Mouse (Mus musculus) brain, embryonic 14.5 days (tissue): ENCODE measurements around the gene Bclaf1.
A peak's percentile ranks its signal among the peaks of the same experiment; 100 is the strongest.

Source experiments
- CTCF ChIP-seq: fragments of 200-500 bp; IDR thresholded peaks from 2 replicates; pipeline ENCODE4 v1.5.1; 2012; ENCODE audit warnings: inconsistent platforms, mild to moderate bottlenecking, moderate library complexity, borderline replicate concordance; ENCODE audit not compliant: insufficient read depth, insufficient read length; ENCODE audit errors: extremely low read depth
- POLR2A ChIP-seq: fragments of 200-500 bp; IDR thresholded peaks from 2 replicates; pipeline ENCODE4 v1.6.1; 2012; ENCODE audit warnings: mild to moderate bottlenecking, inconsistent platforms, borderline replicate concordance; ENCODE audit not compliant: poor library complexity, insufficient read depth, insufficient read length, severe bottlenecking; ENCODE audit errors: extremely low read depth

- TF ChIP-seq POLR2A (no peak), CTCF (peak; percentile 71; the same call in 1 of the 2 replicates)
Measured at GRCm38 (mm10) chr10:20361542-20362449, 49.5 kb downstream of the Bclaf1 start.
